Mouse (Mus musculus): ENCODE measurements around the gene St3gal4. TPM values are rescaled to one million over a fixed set of nuclear protein-coding genes. Genes with fewer than 3 reads are reported as not detected.

Gene St3gal4
- total and polyA plus RNA-seq, 3 experiments = 11.9 to 29.5 (median 26.1) TPM

DNA sequence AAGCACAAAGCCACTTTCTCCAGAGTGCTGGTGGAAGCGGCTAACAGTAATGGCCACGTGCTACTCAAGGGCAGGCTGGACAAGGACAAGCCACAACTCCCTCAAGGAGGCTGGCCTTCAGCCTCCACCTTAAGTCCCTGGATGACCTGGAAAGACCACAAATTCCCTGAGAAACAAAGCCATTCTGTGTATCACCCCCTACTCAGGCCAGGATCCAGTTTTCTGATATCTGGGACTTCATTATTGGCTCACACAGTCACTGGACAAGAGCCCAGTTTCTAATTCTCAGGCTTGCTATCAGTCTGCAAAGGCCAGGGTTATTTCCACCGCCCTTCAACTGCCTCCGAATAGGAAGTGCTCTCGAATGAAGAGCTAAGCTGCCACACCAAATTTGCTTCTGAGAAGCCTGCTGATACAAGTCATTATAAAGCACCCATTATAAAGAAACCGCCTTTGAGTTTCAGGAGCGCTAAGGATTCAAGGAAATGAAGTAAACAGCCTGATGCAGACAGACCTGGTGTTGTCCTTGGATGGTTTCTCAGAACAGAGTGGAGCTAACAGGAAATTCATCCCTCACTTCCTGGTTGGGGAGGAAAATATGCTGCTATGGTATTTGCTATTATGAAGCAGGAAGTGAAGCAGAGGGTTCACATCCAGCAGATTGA is 80.0 kb downstream of the St3gal4 start:
- Histone ChIP-seq H3K4me1 (ENCODE audit: control insufficient read depth, insufficient read depth, low read length) (peaks cover 23% of the 10 kb centered on the region), H3K27me3 (ENCODE audit: control insufficient read depth, insufficient read depth, low read length) (no peaks in the 10 kb centered on the region), H3K9ac (ENCODE audit: low read depth, low read length) (no peak overlapping the region), H3K4me3 (no peak overlapping the region), H3K36me3 (ENCODE audit: control insufficient read depth, insufficient read depth, low read length) (peaks cover 3% of the 10 kb centered on the region), H3K27ac (peak overlapping the region; percentile 59), H3K79me2 (replicated peaks; ENCODE audit: control insufficient read depth, insufficient read depth, low read length) (no peaks in the 10 kb centered on the region)
- DNase-seq = peak; percentile 67 to 81
- 4% methylated on average over 7 of the region's 7 CpGs for WGBS
- intact Hi-C loops (cut with DNase I) = loop anchor here (10.0 kb wide), 1 partner anchor 506 kb away; no protein-coding TSS in a partner anchor
- no peak for TF ChIP-seq POLR2A (IDR thresholded peaks at IDR 0.05; ENCODE audit: insufficient read depth, low read depth, low read length)
- 0 out of 2 replicates have a peak, but pooled peaks have one; percentile 36 for TF ChIP-seq EP300 (IDR thresholded peaks at IDR 0.05; ENCODE audit: insufficient read depth, low read depth, low read length)
- 0 out of 2 replicates have a peak, but pooled peaks have one; percentile 18 for TF ChIP-seq CTCF (IDR thresholded peaks at IDR 0.05)

- Histone ChIP-seq H3K9ac (ENCODE audit: low read depth, low read length) (no peak overlapping the region), H3K79me2 (replicated peaks; ENCODE audit: control insufficient read depth, insufficient read depth, low read length) (no peaks in the 10 kb centered on the region), H3K36me3 (ENCODE audit: control insufficient read depth, insufficient read depth, low read length) (peaks cover 3% of the 10 kb centered on the region; the same call in 1 of the 2 replicates), H3K27me3 (ENCODE audit: control insufficient read depth, insufficient read depth, low read length) (no peaks in the 10 kb centered on the region), H3K27ac (no peak overlapping the region), H3K4me3 (no peak overlapping the region), H3K4me1 (ENCODE audit: control insufficient read depth, insufficient read depth, low read length) (peaks cover 12% of the 10 kb centered on the region)
- intact Hi-C loops (cut with DNase I) = loop anchor here (10.0 kb wide), 1 partner anchor 510 kb away; no protein-coding TSS in a partner anchor
- TF ChIP-seq CTCF (IDR thresholded peaks at IDR 0.05) (no peak), POLR2A (IDR thresholded peaks at IDR 0.05; ENCODE audit: insufficient read depth, low read depth, low read length) (no peak), EP300 (IDR thresholded peaks at IDR 0.05; ENCODE audit: insufficient read depth, low read depth, low read length) (no peak)
- DNase-seq = no peak
- whole genome bisulfite sequencing = 54% methylated on average over 14 of the region's 14 CpGs
These were observed 84.0 kb downstream of the St3gal4 start for GRCm38 (mm10) chr9:35035074-35035473.

DNA sequence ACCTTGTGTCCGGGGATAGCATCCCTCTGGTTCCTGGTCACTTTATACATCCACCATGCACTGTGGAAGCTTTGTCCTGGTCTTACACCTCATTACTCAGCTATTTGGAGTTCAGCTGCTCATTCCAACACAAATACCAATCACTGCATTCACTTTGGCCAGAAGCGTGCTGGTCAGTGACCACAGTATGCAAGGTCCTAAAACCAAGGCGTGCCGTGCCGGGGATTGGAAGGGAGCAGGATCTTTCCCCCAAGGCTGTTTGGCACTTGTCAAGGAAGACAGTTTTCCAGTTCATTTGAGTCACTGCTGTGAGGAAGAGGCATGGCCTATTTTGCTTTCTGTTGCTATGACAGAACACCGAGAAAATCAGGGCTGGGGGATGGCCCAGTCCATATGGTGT is 86.6 kb downstream of the St3gal4 start:
- DNase-seq = no peak
- H3K27ac ChIP-seq = no peak overlapping the region
- no peak for TF ChIP-seq CTCF (IDR thresholded peaks at IDR 0.05)
- no peak for TF ChIP-seq EP300 (IDR thresholded peaks at IDR 0.05; ENCODE audit: insufficient read depth, low read depth, low read length)
- TF ChIP-seq POLR2A (IDR thresholded peaks at IDR 0.05; ENCODE audit: insufficient read depth, low read depth, low read length) = no peak
- no peaks in the 10 kb centered on the region for H3K79me2 ChIP-seq (replicated peaks; ENCODE audit: control insufficient read depth, insufficient read depth, low read length)
- no peak overlapping the region for H3K9ac ChIP-seq (ENCODE audit: low read depth, low read length)
- WGBS = 59% methylated on average over 6 of the region's 6 CpGs
- H3K36me3 ChIP-seq (ENCODE audit: control insufficient read depth, insufficient read depth, low read length) = no peaks in the 10 kb centered on the region
- H3K4me1 ChIP-seq (ENCODE audit: control insufficient read depth, insufficient read depth, low read length) = peaks cover 6% of the 10 kb centered on the region
- intact Hi-C loops (cut with DNase I) = loop anchor here (10.0 kb wide), 1 partner anchor 512 kb away; no protein-coding TSS in a partner anchor
- no peak overlapping the region for H3K4me3 ChIP-seq
- no peaks in the 10 kb centered on the region for H3K27me3 ChIP-seq (ENCODE audit: control insufficient read depth, insufficient read depth, low read length)

GRCm38 (mm10) chr9:35030823-35031222 is 88.2 kb downstream of the St3gal4 start:
- DNase-seq = no peak
- Histone ChIP-seq H3K9ac (ENCODE audit: low read depth, low read length) (no peak overlapping the region), H3K27ac (no peak overlapping the region), H3K4me1 (ENCODE audit: control insufficient read depth, insufficient read depth, low read length) (peaks cover 17% of the 10 kb centered on the region), H3K27me3 (ENCODE audit: control insufficient read depth, insufficient read depth, low read length) (no peaks in the 10 kb centered on the region), H3K79me2 (replicated peaks; ENCODE audit: control insufficient read depth, insufficient read depth, low read length) (no peaks in the 10 kb centered on the region), H3K36me3 (ENCODE audit: control insufficient read depth, insufficient read depth, low read length) (no peaks in the 10 kb centered on the region; the same call in none of the 2 replicates), H3K4me3 (no peak overlapping the region)
- intact Hi-C loops (cut with DNase I) = loop anchor here (1.0 to 10.0 kb wide), 2 partner anchors 135 to 514 kb away; no protein-coding TSS in a partner anchor
- TF ChIP-seq POLR2A (IDR thresholded peaks at IDR 0.05; ENCODE audit: insufficient read depth, low read depth, low read length) (no peak), CTCF (IDR thresholded peaks at IDR 0.05) (peak; percentile 80), EP300 (IDR thresholded peaks at IDR 0.05; ENCODE audit: insufficient read depth, low read depth, low read length) (0 out of 2 replicates have a peak, but pooled peaks have one; percentile 63)
- 60% methylated on average over 5 of the region's 5 CpGs for WGBS

GRCm38 (mm10) chr9:35027382-35027997 is 91.6 kb downstream of the St3gal4 start:
- TF ChIP-seq CTCF (IDR thresholded peaks at IDR 0.05) (no peak), POLR2A (IDR thresholded peaks at IDR 0.05; ENCODE audit: insufficient read depth, low read depth, low read length) (no peak), EP300 (IDR thresholded peaks at IDR 0.05; ENCODE audit: insufficient read depth, low read depth, low read length) (0 out of 2 replicates have a peak, but pooled peaks have one; percentile 1)
- no peak overlapping the region for H3K4me3 ChIP-seq
- no peaks in the 10 kb centered on the region for H3K27me3 ChIP-seq (ENCODE audit: control insufficient read depth, insufficient read depth, low read length)
- H3K4me1 ChIP-seq (ENCODE audit: control insufficient read depth, insufficient read depth, low read length) = peaks cover 19% of the 10 kb centered on the region
- H3K27ac ChIP-seq = peak overlapping the region; percentile 11
- intact Hi-C loops (cut with DNase I) = loop anchor here (2.0 kb wide), 1 partner anchor 17 kb away; no protein-coding TSS in a partner anchor
- H3K36me3 ChIP-seq (ENCODE audit: control insufficient read depth, insufficient read depth, low read length) = no peaks in the 10 kb centered on the region; the same call in none of the 2 replicates
- H3K9ac ChIP-seq (ENCODE audit: low read depth, low read length) = no peak overlapping the region
- no peak for DNase-seq
- H3K79me2 ChIP-seq (replicated peaks; ENCODE audit: control insufficient read depth, insufficient read depth, low read length) = no peaks in the 10 kb centered on the region
- WGBS = 75% methylated on average over 6 of the region's 6 CpGs

Data from heart, adult 2 months (tissue).